In the genomic region with DNA sequence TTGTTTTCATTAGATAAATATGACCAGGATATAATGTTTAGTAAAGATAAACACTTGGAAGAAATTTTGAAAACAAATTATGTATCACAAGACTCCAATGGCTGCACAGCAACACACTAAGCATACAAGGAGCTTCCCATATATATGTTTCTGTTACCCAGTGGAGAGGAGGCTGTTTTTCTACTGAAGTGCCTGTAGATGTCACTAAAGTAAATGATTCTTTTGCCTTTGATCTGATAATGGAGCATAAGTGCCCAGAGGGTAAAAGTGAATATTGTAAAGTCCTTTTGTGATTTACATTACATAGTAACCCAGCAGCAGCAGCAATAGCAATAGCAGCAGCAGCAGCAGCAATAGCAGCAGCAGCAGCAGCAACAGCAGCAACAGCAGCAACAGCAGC, we compare ENCODE assay signal across 15 mouse cellular contexts.
DNase-seq lines count a peak whose midpoint lies in the region; ATAC-seq and TF ChIP-seq lines count a peak whose summit lies in the region.
"Had no signal": no experiment of that assay in that cellular context is flagged by ENCODE, and none has a peak within 500 bp of the region (broad histone marks: within the 10 kb centered on the region; RNA-seq: fewer than 3 reads in every experiment).

No protein-coding gene starts in this region.

- TF ChIP-seq CTCF in heart, postnatal 0 days (IDR thresholded peaks at IDR 0.05; ENCODE audit: low read depth): peak; percentile 30

- H3K4me1 ChIP-seq in heart, postnatal 0 days (ENCODE audit: control insufficient read depth, insufficient read depth): no peaks in the 10 kb centered on the region
- 0 out of 2 replicates have a peak, but pooled peaks cover 3% of the 10 kb centered on the region for H3K4me1 ChIP-seq in midbrain, embryonic 15.5 days
- no peaks in the 10 kb centered on the region for H3K4me1 ChIP-seq in midbrain, embryonic 11.5 days (ENCODE audit: control insufficient read depth, insufficient read depth, low read length)

- no peak for ATAC-seq in heart, postnatal 0 days (ENCODE audit: insufficient read depth, low read depth)
- 0 out of 2 replicates have a peak, but pooled peaks have one; percentile 48 for ATAC-seq in midbrain, embryonic 15.5 days (replicated peaks)
- ATAC-seq in midbrain, embryonic 11.5 days (ENCODE audit: low FRiP score): no peak

- no peaks in the 10 kb centered on the region for H3K9me3 ChIP-seq in heart, postnatal 0 days (replicated peaks; ENCODE audit: control insufficient read depth, low read length)
- H3K9me3 ChIP-seq in midbrain, embryonic 15.5 days: no peaks in the 10 kb centered on the region
- no peaks in the 10 kb centered on the region for H3K9me3 ChIP-seq in midbrain, embryonic 11.5 days (ENCODE audit: control insufficient read depth, low read length)

- no peak overlapping the region for H3K9ac ChIP-seq in heart, postnatal 0 days (replicated peaks; ENCODE audit: low read depth, low read length)
- no peak overlapping the region for H3K9ac ChIP-seq in midbrain, embryonic 15.5 days
- no peak overlapping the region for H3K9ac ChIP-seq in midbrain, embryonic 11.5 days (ENCODE audit: low read length)

- no peak overlapping the region for H3K4me2 ChIP-seq in heart, postnatal 0 days (ENCODE audit: low read depth, low read length)
- no peak overlapping the region for H3K4me2 ChIP-seq in midbrain, embryonic 15.5 days
- no peak overlapping the region for H3K4me2 ChIP-seq in midbrain, embryonic 11.5 days
- H3K4me2 ChIP-seq: heart, embryonic 11.5 days had no signal

- no peaks in the 10 kb centered on the region for H3K36me3 ChIP-seq in heart, postnatal 0 days (replicated peaks; ENCODE audit: control insufficient read depth, insufficient read depth, low read length)
- no peaks in the 10 kb centered on the region for H3K36me3 ChIP-seq in midbrain, embryonic 15.5 days (replicated peaks)
- H3K36me3 ChIP-seq in midbrain, embryonic 11.5 days (ENCODE audit: control insufficient read depth, insufficient read depth, low read length): no peaks in the 10 kb centered on the region
- H3K36me3 ChIP-seq: G1E had no signal

- no peaks in the 10 kb centered on the region for H3K27me3 ChIP-seq in heart, postnatal 0 days (ENCODE audit: control insufficient read depth, insufficient read depth, low read length)
- no peaks in the 10 kb centered on the region for H3K27me3 ChIP-seq in midbrain, embryonic 15.5 days (replicated peaks)
- no peaks in the 10 kb centered on the region for H3K27me3 ChIP-seq in midbrain, embryonic 11.5 days (ENCODE audit: control insufficient read depth, insufficient read depth, low read length)

- DNase-seq in heart, postnatal 0 days (ENCODE audit: low spot score): peak; percentile 34
- no peak for DNase-seq in heart, postnatal 4 days
- DNase-seq in midbrain, embryonic 11.5 days (ENCODE audit: low spot score, missing footprints): no peak
- peak; percentile 45 for DNase-seq in brain, adult 2 months (ENCODE audit: low read depth, low spot score)
- peak; percentile 49 for DNase-seq in retina, postnatal 1 day
- DNase-seq in cerebellum, postnatal 25 days: no peak
- no peak for DNase-seq in cerebellum, adult 18-20 months
- DNase-seq: adrenal gland, postnatal 36 days; cerebellum, postnatal 10 days; kidney, adult 11 months; right cerebral cortex, postnatal 4 days; thymus, adult 18-20 months had no signal

- H3K27ac ChIP-seq in heart, postnatal 0 days (ENCODE audit: low read depth): no peak overlapping the region
- no peak overlapping the region for H3K27ac ChIP-seq in midbrain, embryonic 15.5 days
- no peak overlapping the region for H3K27ac ChIP-seq in midbrain, embryonic 11.5 days (ENCODE audit: low read depth, low read length)

- TF ChIP-seq EP300 in heart, postnatal 0 days (IDR thresholded peaks at IDR 0.05; ENCODE audit: low read depth): no peak

- H3K4me3 ChIP-seq in heart, postnatal 0 days (ENCODE audit: low read depth, low read length): no peak overlapping the region
- H3K4me3 ChIP-seq in midbrain, embryonic 15.5 days: no peak overlapping the region
- no peak overlapping the region for H3K4me3 ChIP-seq in midbrain, embryonic 11.5 days (ENCODE audit: low read depth, low read length)

Comparison
In these comparisons a context has a peak if more than half of its experiments do, and no peak if none do; other contexts are left out.
1. DNase-seq: peak in heart, postnatal 0 days (single experiment), brain, adult 2 months (single experiment) and retina, postnatal 1 day (single experiment); none in heart, postnatal 4 days (single experiment), midbrain, embryonic 11.5 days (single experiment), cerebellum, postnatal 25 days (0 of 2) and cerebellum, adult 18-20 months (0 of 2).